ENCODE assay signal across 8 mouse cellular contexts in genomic region chr1:180263364-180263997, GRCm38 (mm10). TPM values are rescaled to one million over a fixed set of nuclear protein-coding genes. Genes with fewer than 3 reads are reported as not detected.
DNase-seq lines count a peak whose midpoint lies in the region; ATAC-seq and TF ChIP-seq lines count a peak whose summit lies in the region.

TSS of gene Psen2 (minus strand) at chr1:180263438.

- ATAC-seq in kidney, embryonic 16.5 days (ENCODE audit: low FRiP score, low TSS enrichment) = no peak
- no peak for ATAC-seq in hindbrain, postnatal 0 days
- ATAC-seq in liver, embryonic 12.5 days = no peak

- peak; percentile 68 for TF ChIP-seq CTCF in hindbrain, postnatal 0 days (IDR thresholded peaks at IDR 0.05; ENCODE audit: low read depth)

- DNase-seq in kidney, postnatal 14 days = no peak
- DNase-seq in R1 (ENCODE audit: low read depth, low spot score) (peak; percentile 54), MN1 (ENCODE audit: low spot score) (no peak)
- DNase-seq in fat pad, adult 2 months (ENCODE audit: extremely low read depth, low read depth, low spot score) = peak; percentile 57
- DNase-seq in hindbrain, postnatal 0 days (ENCODE audit: low spot score) = no peak
- peak; percentile 45 for DNase-seq in neural tube, embryonic 10.5 days (ENCODE audit: extremely low spot score, low spot score)

- no peak within 1 kb of the TSS for H3K4me3 ChIP-seq in kidney, embryonic 16.5 days (ENCODE audit: low read length)
- H3K4me3 ChIP-seq in hindbrain, postnatal 0 days (ENCODE audit: low read length) = no peak within 1 kb of the TSS
- H3K4me3 ChIP-seq in liver, embryonic 12.5 days = no peak within 1 kb of the TSS

- no peak within 1 kb of the TSS for H3K27ac ChIP-seq in kidney, embryonic 16.5 days (ENCODE audit: low read length)
- H3K27ac ChIP-seq in hindbrain, postnatal 0 days = no peak within 1 kb of the TSS
- H3K27ac ChIP-seq in liver, embryonic 12.5 days = peak within 1 kb of the TSS; percentile 82

- no peaks in the 10 kb centered on the region for H3K27me3 ChIP-seq in kidney, embryonic 16.5 days (ENCODE audit: insufficient read depth, low read length)
- H3K27me3 ChIP-seq in hindbrain, postnatal 0 days (ENCODE audit: insufficient read depth, low read length) = no peaks in the 10 kb centered on the region
- peaks cover 16% of the 10 kb centered on the region for H3K27me3 ChIP-seq in liver, embryonic 12.5 days (replicated peaks)

- H3K4me2 ChIP-seq in kidney, embryonic 16.5 days (replicated peaks; ENCODE audit: low read depth, low read length) = no peak within 1 kb of the TSS
- no peak within 1 kb of the TSS for H3K4me2 ChIP-seq in hindbrain, postnatal 0 days (ENCODE audit: low read depth, low read length)
- peak within 1 kb of the TSS; percentile 70 for H3K4me2 ChIP-seq in liver, embryonic 12.5 days

- H3K36me3 ChIP-seq in kidney, embryonic 16.5 days (ENCODE audit: insufficient read depth, low read length) = no peaks in the 10 kb centered on the region
- H3K36me3 ChIP-seq in hindbrain, postnatal 0 days (ENCODE audit: insufficient read depth, low read length) = no peaks in the 10 kb centered on the region
- H3K36me3 ChIP-seq in liver, embryonic 12.5 days = no peaks in the 10 kb centered on the region

- 28% methylated on average over 7 of the region's 7 CpGs for WGBS in kidney, embryonic 16.5 days
- WGBS in hindbrain, postnatal 0 days = 24% methylated on average over 7 of the region's 7 CpGs
- 22% methylated on average over 7 of the region's 7 CpGs for WGBS in liver, embryonic 12.5 days (ENCODE audit: insufficient replicate concordance)

- peaks cover 14% of the 10 kb centered on the region for H3K4me1 ChIP-seq in kidney, embryonic 16.5 days (ENCODE audit: insufficient read depth, low read length)
- no peaks in the 10 kb centered on the region for H3K4me1 ChIP-seq in hindbrain, postnatal 0 days (ENCODE audit: insufficient read depth, low read length)
- H3K4me1 ChIP-seq in liver, embryonic 12.5 days = peaks cover 65% of the 10 kb centered on the region

- no peak within 1 kb of the TSS for H3K9ac ChIP-seq in kidney, embryonic 16.5 days (replicated peaks; ENCODE audit: low read length)
- no peak within 1 kb of the TSS for H3K9ac ChIP-seq in hindbrain, postnatal 0 days (replicated peaks; ENCODE audit: low read length)
- peak within 1 kb of the TSS; percentile 30; the same call in 1 of the 2 replicates for H3K9ac ChIP-seq in liver, embryonic 12.5 days

- H3K9me3 ChIP-seq in kidney, embryonic 16.5 days (ENCODE audit: low read length) = no peaks in the 10 kb centered on the region
- H3K9me3 ChIP-seq in hindbrain, postnatal 0 days (ENCODE audit: low read length) = no peaks in the 10 kb centered on the region
- no peaks in the 10 kb centered on the region for H3K9me3 ChIP-seq in liver, embryonic 12.5 days (replicated peaks)

RNA-seq across cellular contexts. Expression of gene Psen2, which starts in this region (rescaled TPM):
- polyA plus RNA-seq in kidney, embryonic 16.5 days (2015; fragmentation: Nextera tagmentation; extraction: Ambion mirVana) = 24.1 and 24.5 TPM in 2 replicates
- total RNA-seq in hindbrain, postnatal 0 days (2014; rRNA removed) = 26.6 and 33.5 TPM in 2 replicates
- polyA plus RNA-seq in hindbrain, postnatal 0 days (2015; fragmentation: Nextera tagmentation; extraction: Ambion mirVana) = 23.2 and 23.7 TPM in 2 replicates
- polyA plus RNA-seq in liver, embryonic 12.5 days (2016; fragmentation: Nextera tagmentation; extraction: Ambion mirVana) = 20.9 and 21.3 TPM in 2 replicates

Comparison
In these comparisons a context has a peak if more than half of its experiments do, and no peak if none do; other contexts are left out.
1. DNase-seq: peak in R1 (single experiment), fat pad, adult 2 months (single experiment) and neural tube, embryonic 10.5 days (single experiment); none in kidney, postnatal 14 days (single experiment), hindbrain, postnatal 0 days (single experiment) and MN1 (single experiment).